Mouse (Mus musculus) kidney, adult 2 months (tissue): ENCODE measurements around the gene Gm42417.

Source experiments
- CTCF ChIP-seq: fragments of 200-500 bp; conservative IDR thresholded peaks from 2 replicates; pipeline ENCODE4 v1.5.1; 2011; ENCODE audit warnings: low read depth, mild to moderate bottlenecking, control low read depth, low read length, moderate library complexity, mixed read lengths; ENCODE audit not compliant: insufficient read depth, insufficient read length
- POLR2A ChIP-seq: fragments of 200-500 bp; IDR thresholded peaks from one replicate; pipeline ENCODE4 v1.6.1; 2011; ENCODE audit warnings: low read depth, low read length, control low read depth

- TF ChIP-seq POLR2A (peak; percentile 11), CTCF (no peak)
These were observed 18.3 kb upstream of the Gm42417 start for GRCm38 (mm10) chr1:36557457-36558011.
